Mouse (Mus musculus) lung, adult 2 months (tissue): ENCODE data around the gene Otub2.

Experiments used
- CTCF ChIP-seq: fragments of 200-500 bp; IDR thresholded peaks from 2 replicates; pipeline ENCODE4 v1.5.1; 2011; ENCODE audit warnings: mild to moderate bottlenecking, low read length, control low read depth; ENCODE audit not compliant: insufficient read depth
- POLR2A ChIP-seq: fragments of 200-500 bp; IDR thresholded peaks from 2 replicates; pipeline ENCODE4 v1.6.1; 2011; ENCODE audit warnings: low read depth, mild to moderate bottlenecking, control low read depth, low read length, borderline replicate concordance; ENCODE audit errors: extremely low read depth

DNA sequence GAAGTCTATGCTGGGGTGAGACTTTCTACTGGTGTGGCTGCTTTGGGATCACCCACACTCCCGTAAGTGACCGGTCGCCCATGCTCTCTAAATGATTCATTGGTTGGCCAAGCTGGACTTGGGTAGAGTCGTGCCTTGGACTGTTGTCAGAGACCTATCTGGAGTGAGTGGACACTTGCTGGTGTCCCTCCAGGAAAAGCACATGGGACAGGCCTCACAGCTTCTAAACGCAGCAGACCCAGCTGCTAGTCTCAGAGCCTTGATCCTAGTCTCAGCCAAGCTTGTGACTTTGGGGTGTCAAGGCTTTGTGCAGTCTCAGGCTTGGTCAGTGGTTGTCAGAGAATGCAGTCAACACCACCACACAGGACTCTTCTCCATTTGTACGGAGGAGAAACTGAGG, 35.7 kb upstream of the Otub2 start:
- TF ChIP-seq CTCF (no peak), POLR2A (no peak)
